Mouse (Mus musculus) right cerebral cortex, postnatal 25 days (tissue): ENCODE results near the gene Fstl3.

ENCODE experiments used
- DNase-seq: peaks from one replicate; pipeline ENCODE4 v3.0.0; 2022

Gene Fstl3

DNA sequence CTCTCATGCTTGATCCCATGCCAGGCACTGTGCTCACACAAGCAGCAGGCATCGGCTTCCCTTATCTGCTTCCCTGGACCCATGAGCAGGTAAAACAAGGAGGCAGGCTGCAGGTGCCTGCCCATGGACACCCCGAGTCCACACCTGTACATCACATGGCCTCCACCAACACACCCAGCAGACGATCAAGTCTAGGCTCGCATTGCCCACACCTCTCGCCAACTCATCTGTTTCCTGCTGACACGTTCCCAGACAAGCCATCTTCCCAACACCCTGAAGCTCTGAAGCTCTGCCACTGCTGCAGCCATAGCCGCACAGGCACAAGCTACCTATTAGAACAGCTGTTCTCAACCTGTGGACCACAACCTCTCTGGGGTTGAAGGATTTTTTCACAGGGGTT, 12.8 kb upstream of the Fstl3 start:
- no peak for DNase-seq

DNA sequence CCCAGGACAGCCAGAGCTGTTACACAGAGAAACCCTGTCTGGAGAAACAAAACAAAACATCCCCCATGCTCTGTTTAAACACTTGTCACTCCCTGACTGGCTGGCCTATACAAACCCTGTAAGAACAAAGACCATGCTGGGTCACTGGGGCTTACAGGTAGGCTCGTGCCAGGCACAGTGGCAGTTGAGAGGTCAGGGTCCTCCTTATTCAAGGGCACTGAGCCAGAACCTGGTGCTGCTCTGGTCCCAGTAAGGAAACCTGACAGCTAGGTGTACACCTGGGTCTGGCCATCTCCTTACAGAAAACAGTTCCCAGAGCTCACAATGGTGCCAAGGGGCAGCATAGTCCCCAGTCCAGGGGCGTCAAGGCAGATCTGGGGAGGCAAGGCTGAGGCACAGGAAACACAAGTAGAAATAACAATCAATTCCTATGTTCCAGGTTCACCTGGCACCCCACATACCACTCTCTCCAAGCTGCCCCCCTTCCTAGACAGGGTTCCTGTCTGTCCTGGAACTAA, 11.8 kb upstream of the Fstl3 start:
- DNase-seq, result no peak

DNA sequence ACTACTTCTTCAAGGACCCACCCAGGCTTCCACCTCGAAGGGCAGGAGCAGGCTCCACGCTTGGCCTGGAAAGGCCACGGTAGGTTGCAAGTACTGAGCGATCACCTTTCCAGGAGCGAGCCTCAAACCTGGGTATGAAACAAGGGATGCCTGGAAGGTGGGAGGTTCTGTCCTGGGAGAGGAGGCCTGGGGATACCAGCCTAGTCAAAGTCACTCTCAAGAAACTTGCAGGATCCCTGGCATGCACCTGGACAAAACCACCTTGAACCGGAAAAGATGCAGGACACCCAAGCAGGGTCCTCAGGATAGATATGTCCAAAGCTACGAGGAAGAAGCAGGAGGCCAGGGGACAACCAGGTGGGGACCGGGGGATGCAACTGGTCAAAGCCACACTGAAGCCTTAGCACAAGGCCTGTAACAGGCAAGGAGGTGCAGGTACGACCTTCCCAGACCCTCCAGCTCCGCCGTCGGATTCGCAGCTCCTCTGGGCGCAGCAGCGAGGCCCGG, 11.0 kb upstream of the Fstl3 start:
- no peak for DNase-seq

DNA sequence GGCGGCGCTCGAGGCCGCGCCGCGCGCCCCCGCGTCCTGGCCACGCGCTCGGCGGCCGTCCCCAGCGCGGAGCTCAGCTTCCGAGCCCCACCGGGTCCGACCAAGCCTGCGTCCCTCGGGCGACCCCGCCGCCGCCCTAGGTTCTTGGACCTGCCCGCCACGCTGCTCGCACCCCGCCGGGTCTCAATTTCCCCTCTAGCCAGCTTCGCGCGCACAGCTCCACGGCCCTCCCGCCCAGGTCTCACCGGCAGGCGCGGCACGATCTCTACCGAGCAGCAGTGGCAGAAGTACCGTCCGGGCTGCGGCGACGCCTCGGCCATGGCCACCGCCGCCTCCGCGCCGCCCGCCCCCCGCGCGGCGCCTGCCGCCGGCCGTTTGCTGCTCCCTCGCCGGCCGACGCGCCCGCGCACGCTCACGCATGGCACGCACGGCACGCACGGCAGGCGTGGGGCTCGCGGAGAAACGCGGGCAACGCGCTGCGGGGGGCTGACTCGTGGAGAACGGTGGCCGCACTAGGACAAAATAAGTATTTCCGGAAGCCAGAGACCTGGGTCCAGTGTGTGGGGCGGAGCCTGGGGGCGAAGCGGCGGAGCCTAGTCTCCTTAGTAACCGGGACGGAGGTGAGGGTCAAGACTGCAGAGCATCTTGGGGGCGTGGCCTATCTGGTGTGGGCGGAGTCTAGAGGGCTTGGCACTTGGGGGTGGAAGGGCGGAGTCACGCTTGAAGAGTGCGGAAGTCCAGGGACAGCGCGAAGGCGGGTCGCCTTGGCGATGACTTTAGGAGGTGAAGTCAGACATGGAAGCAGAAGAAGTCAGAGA, 10.4 kb upstream of the Fstl3 start, which contains the start of gene Rnf126:
Gene Rnf126 (minus strand): TSS at position 445 of the 818 bp plus-strand sequence.
- peak; percentile 98 for DNase-seq

DNA sequence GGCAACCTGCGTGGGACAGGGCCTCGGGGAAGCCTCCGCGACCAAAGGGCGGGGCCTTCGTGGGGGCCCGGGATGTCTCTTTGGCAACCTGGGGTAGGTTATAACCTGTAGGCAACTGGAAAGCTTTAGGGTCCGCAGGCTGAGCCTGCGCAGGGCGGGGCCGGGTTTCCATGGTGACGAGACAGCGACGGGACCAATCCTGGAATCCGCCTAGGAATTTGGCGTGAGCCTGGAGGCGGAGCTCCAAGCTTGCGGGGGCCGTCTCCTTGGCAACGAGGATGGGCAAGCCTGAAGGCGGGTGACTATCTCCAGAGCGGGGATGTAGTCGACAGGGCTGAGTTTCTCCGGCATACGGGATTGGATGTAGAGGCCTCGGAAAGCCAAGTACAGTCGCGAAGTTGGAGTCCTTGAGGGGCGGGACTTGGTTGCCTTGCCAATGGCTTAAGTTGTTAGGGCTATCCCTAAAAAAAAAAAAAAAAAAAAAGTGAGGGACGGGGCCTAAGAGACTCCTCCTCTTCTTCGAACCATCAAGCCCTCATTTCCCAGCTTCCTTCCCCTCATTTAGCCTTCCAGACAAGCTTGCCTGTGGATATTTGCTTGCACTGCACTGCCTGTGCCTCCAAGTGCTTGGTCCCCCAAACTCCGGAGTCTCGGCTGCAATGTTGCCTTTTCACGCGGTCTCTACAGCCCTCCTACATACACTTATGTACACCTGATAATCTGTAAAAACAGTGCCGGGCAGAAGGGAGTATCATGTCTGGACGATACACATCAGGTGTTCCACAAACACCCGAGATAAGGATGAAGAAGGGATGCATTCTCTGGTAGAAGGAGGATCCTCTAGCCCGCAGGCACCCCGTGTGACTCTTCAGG, 9.5 kb upstream of the Fstl3 start:
- peak; percentile 95 for DNase-seq

DNA sequence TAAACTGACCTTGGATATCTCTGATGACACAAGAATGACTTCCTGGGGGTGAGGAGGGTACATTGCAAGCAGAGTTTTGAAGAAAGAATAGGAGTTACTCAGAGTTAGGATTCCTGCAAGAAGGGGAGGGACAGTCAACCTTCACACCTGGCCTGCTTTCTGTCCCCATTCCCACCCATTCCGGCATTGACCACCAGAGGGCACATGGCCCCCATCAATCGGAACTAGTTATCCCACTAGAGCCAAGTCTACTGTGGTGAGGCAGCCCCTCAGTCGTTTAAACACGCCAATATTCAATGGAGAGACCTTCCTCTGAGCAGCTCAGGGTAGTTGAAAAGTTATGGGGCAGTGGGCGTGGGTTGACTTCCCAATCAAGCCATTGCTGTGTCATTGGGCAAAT, 8.7 kb upstream of the Fstl3 start:
- DNase-seq, result peak; percentile 56

DNA sequence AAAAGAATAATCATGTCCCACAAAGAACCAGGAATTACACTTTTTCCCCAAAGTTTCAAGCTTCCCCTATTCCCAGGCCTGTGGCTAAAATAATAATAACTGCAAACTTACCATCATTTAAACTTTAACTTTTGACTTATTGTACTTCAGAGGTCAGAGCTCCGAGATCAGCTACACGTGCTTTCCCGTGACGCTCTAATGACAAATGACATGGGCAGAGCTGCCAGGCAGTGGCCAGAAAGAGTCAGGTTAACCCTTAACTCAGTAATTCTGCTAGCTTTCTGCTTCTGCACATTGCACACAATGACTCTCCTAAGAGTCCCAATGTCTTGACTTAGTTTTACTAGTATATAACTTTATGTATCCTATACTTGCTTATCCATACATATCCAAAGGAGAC, 7.7 kb upstream of the Fstl3 start:
- no peak for DNase-seq

DNA sequence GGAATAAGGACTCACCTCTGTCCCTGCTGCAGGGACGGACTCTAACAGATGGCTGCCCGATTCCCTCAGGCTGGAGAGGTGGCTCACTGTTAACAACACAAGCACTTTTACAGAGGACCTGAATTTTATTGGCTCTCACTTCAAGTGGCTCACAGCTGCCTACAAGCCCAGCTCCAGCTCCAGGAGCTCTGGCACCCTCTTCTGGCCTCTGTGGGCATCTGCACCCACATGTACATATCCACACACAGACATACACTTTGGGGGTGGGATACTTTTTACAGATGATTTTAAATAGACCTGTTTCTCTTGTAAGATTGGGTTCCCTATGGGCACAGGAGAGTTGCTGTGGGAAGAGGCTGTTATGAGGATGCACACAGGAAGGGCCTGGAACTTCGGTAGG, 4.8 kb upstream of the Fstl3 start:
- no peak for DNase-seq

DNA sequence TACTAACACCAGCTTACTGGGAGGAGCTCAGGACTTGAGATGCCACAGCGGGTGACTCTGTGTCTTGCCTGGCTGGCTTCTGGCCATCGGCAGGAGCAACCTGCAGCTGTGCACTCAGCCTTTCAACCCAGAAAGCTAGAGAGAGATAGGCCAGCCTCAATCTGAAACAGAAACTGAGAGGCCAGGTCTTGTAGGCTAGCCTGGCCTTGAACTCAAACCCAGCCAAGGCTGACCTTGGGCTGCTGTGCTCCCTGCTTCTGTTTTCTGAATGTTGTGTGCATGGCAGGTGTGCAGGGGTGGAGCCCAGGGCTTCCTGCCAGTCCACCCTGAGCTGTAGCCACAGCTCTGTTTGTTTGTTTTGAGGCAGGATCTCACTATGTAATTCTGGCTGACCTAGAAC, 3.9 kb upstream of the Fstl3 start:
- DNase-seq, result no peak

DNA sequence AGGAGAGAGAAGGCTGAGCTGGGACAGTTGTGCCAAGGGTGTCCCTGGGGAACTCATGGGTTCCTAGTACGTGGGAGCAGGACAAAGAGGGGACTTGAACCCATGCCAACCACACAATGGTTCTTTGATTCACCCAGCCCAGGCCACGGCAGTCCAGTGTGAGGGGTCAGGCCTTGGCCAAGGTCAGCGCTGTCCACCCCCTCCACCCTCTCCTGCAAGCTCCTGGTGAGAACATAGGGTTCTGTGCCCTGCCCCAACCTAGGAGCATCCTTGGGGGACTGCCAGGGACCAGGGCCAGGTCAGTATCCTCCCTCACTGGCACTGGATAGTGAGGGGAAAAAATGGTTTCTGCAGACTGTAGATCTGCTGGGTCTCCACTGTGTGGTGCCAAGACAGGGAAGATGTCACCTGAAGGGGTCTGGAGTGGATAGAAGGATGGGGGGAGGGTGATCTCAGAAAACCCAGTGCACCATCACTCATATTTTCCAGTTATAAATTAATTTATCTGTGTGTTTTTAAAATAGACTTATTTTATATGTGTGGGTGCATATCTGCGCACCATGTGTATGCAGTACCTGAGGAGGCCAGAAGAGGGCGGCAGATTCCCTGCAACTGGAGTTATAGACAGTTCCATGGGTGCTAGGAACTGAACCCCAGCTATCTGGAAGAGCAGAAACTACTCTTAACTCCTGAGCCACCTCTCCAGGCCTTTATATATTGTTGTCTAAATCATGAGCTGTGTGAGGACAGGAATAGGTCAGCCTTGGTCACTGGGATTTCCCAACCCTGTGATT, 2.4 kb upstream of the Fstl3 start:
- DNase-seq, result no peak

DNA sequence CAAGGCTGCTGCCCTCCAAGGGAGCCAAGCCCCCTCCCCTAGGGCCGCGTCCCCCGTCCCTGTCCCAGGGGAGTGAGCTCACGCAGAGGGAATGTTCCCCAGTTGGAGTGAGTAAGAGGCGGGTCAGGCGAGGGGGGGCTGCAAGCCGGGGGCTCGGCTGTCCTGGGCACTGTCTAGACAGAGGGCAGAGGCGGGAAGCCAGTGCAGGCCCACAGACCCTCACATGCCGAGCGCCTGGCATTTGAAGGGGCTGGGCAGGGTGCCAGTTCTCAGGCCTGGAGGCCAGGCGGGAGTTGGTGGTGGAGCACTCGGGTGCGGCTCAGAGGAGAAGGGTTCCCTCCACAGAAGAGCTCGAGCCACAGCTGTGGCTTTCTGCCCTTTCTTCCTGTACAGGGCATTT, 934 bp downstream of the Fstl3 start:
- no peak for DNase-seq

DNA sequence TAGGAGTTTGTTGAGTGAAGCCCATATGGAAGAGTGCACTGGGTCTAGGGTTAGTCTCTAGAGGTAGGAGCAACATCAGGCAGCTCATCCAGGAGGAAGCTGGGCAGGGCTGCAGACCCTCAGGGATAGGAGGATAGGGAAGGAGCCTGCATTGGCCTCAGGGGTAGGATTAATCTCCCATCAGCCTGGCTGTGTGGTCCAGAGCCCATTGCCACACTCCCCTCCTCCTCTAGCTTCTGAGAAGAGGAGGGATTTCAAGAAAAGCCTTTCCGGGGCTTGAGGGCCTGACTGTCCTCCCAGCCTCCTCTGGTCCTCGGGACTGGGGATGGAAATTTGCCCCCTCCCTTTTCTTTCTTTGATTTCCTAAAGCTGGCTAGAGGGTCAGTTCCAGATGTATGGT, 2.1 kb downstream of the Fstl3 start:
- no peak for DNase-seq

DNA sequence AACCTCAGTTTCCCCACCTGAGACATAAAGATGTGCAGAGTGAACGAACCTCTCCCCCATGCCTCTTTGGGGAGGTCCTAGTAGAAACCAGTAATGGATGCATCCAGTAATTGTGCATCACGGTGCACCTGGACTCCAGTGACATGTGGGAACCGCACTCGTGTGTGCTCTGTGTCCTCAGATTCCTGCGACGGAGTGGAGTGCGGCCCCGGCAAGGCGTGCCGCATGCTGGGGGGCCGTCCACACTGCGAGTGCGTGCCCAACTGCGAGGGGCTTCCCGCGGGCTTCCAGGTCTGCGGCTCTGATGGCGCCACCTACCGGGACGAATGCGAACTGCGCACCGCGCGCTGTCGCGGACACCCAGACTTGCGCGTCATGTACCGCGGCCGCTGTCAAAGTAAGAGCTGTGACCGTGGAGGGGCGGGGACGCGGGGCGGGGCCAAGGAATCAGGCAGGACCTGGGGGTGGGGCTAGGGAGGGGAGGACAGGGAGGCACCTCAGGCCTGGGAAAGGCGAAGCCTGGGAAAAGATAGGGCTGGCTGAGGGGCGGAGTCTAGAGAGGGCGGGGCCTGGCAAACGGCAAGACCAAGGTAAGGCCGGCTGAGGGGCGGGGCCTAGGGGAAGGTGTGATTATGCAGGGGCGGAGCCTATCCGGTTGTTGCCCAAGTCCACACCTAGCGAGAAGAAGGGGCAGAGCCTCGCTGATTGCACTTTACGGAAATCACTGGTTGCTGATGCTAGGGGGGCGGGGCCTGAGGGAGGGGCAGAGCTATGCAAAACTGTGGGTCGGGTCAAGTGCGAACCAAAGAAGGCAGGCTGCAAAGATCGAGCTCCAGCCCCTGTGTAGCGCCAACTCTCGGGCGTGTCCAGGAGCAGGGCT, 3.0 kb downstream of the Fstl3 start:
- peak; percentile 96 for DNase-seq

DNA sequence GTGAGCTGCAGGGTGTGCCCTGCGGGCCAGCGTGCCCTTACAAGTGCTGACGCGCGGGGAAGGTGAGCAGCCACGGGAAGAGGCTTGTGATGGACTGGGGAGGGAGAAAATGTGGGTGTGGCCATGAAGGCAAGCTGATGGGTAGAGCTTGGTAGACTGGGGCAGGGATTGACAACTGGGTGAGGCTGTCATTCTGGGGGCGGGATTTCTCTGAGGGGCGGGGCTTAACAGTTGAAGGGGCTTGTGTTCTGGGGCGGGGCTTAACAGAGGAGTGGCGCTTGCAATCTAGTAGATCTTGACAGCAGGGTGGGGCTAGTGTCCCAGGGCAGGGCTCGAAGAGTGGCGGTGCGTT, 3.6 kb downstream of the Fstl3 start:
- DNase-seq, result no peak

DNA sequence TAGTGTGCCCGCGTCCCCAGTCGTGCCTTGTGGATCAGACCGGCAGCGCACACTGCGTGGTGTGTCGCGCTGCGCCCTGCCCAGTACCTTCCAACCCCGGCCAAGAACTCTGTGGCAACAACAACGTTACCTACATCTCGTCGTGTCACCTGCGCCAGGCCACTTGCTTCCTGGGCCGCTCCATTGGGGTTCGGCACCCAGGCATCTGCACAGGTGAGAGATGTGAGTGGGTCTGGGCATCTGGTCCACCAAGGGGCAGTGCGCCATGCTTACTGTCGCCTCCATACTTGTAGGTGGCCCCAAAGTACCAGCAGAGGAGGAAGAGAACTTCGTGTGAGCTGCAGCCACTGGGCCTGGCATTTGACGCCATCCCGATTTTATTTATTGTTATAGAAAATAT, 4.1 kb downstream of the Fstl3 start:
- no peak for DNase-seq

DNA sequence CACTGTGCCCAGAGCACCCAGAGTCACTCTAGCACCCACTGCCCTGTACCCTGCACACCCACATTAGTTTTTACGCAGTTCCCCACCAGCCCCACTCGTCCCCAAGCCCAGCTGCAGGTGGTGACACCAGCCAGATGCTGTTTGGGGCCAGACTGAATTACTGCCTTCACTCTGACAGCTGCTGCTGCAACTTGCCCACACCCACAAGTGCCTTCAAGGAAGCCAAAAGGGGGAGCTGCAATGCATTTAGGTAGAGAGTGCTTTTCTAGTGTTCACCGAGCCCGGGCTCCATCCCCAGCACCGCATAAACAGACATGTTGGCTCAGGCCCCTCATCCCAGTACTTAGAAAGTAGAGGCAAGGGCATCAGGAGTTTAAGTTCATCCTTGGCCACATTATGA, 4.9 kb downstream of the Fstl3 start:
- DNase-seq, result no peak

DNA sequence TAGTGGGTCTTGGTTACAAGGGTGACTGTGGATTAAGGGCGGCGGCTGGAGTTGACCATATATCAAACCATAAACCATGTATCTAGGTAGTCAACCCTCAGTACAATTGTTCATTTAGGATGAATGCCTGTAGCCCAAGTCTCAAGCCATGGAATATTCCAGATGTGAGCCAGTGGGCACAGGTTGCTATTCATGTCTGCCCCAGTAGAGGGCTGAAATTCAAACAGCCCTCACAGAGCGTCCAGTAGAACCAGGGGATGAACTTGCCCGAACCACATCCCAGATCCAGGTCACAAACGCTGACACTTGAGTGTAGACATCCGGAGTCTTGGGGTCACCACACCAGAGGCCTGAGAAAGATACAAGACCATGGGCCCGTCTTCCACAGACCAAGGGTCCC, 6.0 kb downstream of the Fstl3 start:
- no peak for DNase-seq

DNA sequence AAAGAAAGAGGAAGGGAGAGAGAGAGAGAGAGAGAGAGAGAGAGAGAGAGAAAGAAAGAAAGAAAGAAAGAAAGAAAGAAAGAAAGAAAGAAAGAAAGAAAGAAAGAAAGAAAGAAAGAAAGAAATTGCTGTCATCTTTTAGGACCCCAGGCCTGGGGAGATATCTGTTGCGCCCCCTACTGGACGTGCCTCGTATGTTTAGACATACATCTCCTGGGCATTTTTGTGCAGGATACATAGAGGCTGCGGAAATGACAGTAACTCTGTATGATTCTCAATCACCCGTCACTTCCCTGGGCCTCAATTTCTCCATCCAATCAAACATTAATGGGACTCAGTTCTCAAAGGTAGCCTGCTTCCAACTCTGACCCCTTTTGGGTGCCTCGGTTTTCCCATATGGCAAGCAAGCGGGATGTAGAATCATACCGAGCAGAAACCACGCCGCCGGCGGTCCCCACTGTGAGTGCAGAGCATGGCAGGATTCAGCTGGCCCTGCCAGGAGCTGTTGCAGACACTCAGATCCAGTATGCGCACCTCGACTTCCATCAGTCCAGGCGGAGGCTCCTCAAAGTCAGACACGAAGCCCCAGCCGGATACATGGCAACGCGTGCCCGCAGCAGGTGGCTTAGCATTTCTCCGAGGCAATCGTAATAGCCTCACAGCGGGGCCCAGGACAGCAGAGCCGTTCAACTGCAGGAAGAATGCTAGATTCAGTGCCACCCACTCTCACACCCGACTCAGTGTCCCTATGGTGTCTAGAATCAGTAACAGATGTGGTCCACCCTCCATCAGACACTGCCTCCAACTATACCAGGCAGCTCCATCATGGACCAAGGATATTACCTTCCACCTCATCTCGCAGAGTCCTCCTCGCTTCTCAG, 7.1 kb downstream of the Fstl3 start:
- DNase-seq, result no peak

DNA sequence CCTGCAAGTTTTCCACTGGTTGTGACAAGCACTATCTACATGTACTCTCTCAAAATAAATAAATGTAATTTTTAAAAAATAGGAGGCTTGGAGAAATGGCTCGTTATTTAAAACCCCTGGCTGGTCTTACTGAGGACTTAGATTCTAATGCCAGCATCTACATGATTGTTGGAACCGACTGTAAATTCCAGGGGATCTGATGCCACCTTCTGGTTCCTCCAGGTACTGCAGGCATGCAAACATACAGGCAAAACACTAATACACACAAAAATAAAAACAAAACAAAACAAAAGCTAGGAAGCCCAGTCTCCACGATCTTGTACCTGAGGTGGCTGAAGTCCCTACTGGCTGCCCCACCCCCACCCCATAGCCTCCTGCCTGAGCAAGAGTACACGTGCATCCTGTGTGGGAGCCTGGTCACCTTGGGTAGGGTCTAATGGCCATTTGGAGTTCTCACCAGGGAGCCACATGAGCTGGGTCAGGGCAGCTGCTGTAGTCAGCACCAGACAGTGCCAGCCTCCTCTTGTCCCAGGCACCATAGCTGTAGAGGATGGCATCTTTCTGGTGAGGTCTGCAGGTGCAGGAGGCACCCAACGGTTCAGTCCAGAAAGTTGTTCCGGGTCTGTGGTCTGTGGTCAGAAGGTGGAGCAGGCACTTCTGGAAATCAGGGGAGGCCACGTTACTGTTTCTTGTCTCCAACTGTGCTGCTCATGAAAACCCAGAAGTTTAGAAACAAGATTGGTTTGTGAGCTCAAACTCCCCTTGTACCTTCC, 11.5 kb downstream of the Fstl3 start:
- DNase-seq, result no peak

DNA sequence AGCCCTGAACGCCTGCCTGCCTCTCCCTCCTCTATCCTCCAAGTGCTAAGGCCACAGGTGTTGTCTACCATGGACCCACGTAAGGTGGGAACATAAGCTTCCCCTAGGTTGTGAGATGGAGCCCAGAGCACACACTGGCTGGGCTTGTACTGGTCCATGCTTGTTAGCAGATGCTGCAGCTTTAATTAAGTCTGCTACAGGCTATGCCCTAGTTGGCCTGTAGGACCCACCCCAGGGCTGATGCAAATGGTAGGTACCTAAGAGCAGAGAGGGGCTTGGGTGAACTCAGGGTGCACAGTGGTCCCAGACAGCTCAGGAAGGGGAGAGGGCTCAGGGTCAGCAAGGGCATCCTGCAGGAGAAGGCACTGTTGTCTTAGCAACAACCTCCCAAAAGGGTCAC, 12.5 kb downstream of the Fstl3 start:
- no peak for DNase-seq
